Mouse (Mus musculus) spleen, adult 2 months (tissue): Measurements from ENCODE around the gene Krt18. TPM values are rescaled to one million over a fixed set of nuclear protein-coding genes. Genes with fewer than 3 reads are reported as not detected.

ENCODE experiments used
- DNase-seq, 2 experiments: peaks; one replicate each; pipeline versions ENCODE4 v3.0.0 to v3.0.0-alpha.2; 2012 to 2021; ENCODE audit warnings: low spot score in 2 of 2, low read depth in 1 of 2
- H3K27ac ChIP-seq: fragments of 200-500 bp; 2 replicates; pipeline ENCODE4 v1.5.1; 2012; ENCODE audit warnings: low read length, inconsistent platforms; ENCODE audit not compliant: insufficient read depth
- H3K27me3 ChIP-seq: fragments of 200-500 bp; 2 replicates; pipeline ENCODE4 v1.6.1; 2012; ENCODE audit warnings: mild to moderate bottlenecking, moderate library complexity, low read length, inconsistent platforms; ENCODE audit not compliant: control insufficient read depth, insufficient read depth
- H3K36me3 ChIP-seq: fragments of 200-500 bp; 2 replicates; pipeline ENCODE4 v1.6.1; 2012; ENCODE audit warnings: mild to moderate bottlenecking, low read length, inconsistent platforms; ENCODE audit not compliant: control insufficient read depth, insufficient read depth
- H3K4me1 ChIP-seq: fragments of 200-500 bp; 2 replicates; pipeline ENCODE4 v1.6.1; 2011; ENCODE audit warnings: inconsistent platforms; ENCODE audit not compliant: control insufficient read depth, insufficient read depth, insufficient read length
- H3K4me3 ChIP-seq: fragments of 200-500 bp; 2 replicates; pipeline ENCODE4 v1.5.1; 2011; ENCODE audit warnings: mild to moderate bottlenecking, inconsistent platforms; ENCODE audit not compliant: insufficient read depth, insufficient read length; ENCODE audit errors: extremely low read depth
- CTCF ChIP-seq: fragments of 200-500 bp; IDR thresholded peaks from 2 replicates; pipeline ENCODE4 v1.5.1; 2011; ENCODE audit warnings: mild to moderate bottlenecking, inconsistent platforms; ENCODE audit not compliant: insufficient read depth, insufficient read length, insufficient replicate concordance; ENCODE audit errors: extremely low read depth
- POLR2A ChIP-seq: fragments of 200-500 bp; IDR thresholded peaks from 2 replicates; pipeline ENCODE4 v1.6.1; 2011; ENCODE audit warnings: low read depth, low read length, inconsistent platforms
- WGBS: fragments of 180-500 bp; shearing (Covaris S2); methylation state at CpG from one replicate; pipeline ENCODE4 v1.1.7; 2018; 5-methylcytosine and 5-hydroxymethylcytosine counted together
- polyA plus RNA-seq: library from polyadenylated mRNA; depleted of rRNA; stranded (reverse); fragments of >200 nt; gene quantifications from 2 replicates; pipeline ENCODE4 v1.2.3, GENCODE M21; 2012

Gene Krt18
- polyA plus RNA-seq, 1 experiment: 2.2 TPM

- WGBS: 73% methylated on average over 3 of the region's 3 CpGs
- H3K4me1 ChIP-seq: peaks cover 4% of the 10 kb centered on the region; the same call in 1 of the 2 replicates
- no peak for DNase-seq
- H3K27ac ChIP-seq: no peak overlapping the region
- no peaks in the 10 kb centered on the region for H3K36me3 ChIP-seq
- no peak for TF ChIP-seq CTCF
- no peak for TF ChIP-seq POLR2A
- no peak overlapping the region for H3K4me3 ChIP-seq
- no peaks in the 10 kb centered on the region for H3K27me3 ChIP-seq
Measured at GRCm38 (mm10) chr15:102010569-102011245, 17.3 kb upstream of the Krt18 start.

GRCm38 (mm10) chr15:102012260-102012765 is 15.7 kb upstream of the Krt18 start:
- no peak for TF ChIP-seq CTCF
- TF ChIP-seq POLR2A: no peak
- Histone ChIP-seq H3K4me1 (peaks cover 4% of the 10 kb centered on the region; the same call in 1 of the 2 replicates), H3K27ac (no peak overlapping the region), H3K27me3 (no peaks in the 10 kb centered on the region), H3K4me3 (no peak overlapping the region), H3K36me3 (no peaks in the 10 kb centered on the region)
- peak; percentile 11 to 18 for DNase-seq
- 79% methylated on average over 4 of the region's 4 CpGs for WGBS

GRCm38 (mm10) chr15:102013651-102014050 is 14.3 kb upstream of the Krt18 start:
- TF ChIP-seq CTCF (no peak), POLR2A (no peak)
- Histone ChIP-seq H3K27me3 (no peaks in the 10 kb centered on the region), H3K4me1 (peaks cover 4% of the 10 kb centered on the region; the same call in 1 of the 2 replicates), H3K27ac (no peak overlapping the region), H3K36me3 (no peaks in the 10 kb centered on the region), H3K4me3 (no peak overlapping the region)
- DNase-seq: no peak
- WGBS: 68% methylated on average over 3 of the region's 3 CpGs

- no peak overlapping the region for H3K4me3 ChIP-seq
- TF ChIP-seq POLR2A: no peak
- TF ChIP-seq CTCF: no peak
- WGBS: 60% methylated on average over 4 of the region's 4 CpGs
- no peak for DNase-seq
- H3K36me3 ChIP-seq: no peaks in the 10 kb centered on the region
- no peak overlapping the region for H3K27ac ChIP-seq
- no peaks in the 10 kb centered on the region for H3K27me3 ChIP-seq
- peaks cover 4% of the 10 kb centered on the region; the same call in 1 of the 2 replicates for H3K4me1 ChIP-seq
Measured at GRCm38 (mm10) chr15:102014848-102015247, 13.1 kb upstream of the Krt18 start.

GRCm38 (mm10) chr15:102016096-102016495 is 11.9 kb upstream of the Krt18 start:
- H3K4me1 ChIP-seq: peaks cover 4% of the 10 kb centered on the region; the same call in 1 of the 2 replicates
- no peak overlapping the region for H3K4me3 ChIP-seq
- no peak overlapping the region for H3K27ac ChIP-seq
- DNase-seq: no peak
- 75% methylated on average over 3 of the region's 3 CpGs for WGBS
- TF ChIP-seq CTCF (no peak), POLR2A (no peak)
- no peaks in the 10 kb centered on the region for H3K27me3 ChIP-seq
- H3K36me3 ChIP-seq: no peaks in the 10 kb centered on the region

GRCm38 (mm10) chr15:102016787-102017186 is 11.2 kb upstream of the Krt18 start:
- H3K4me3 ChIP-seq: no peak overlapping the region
- no peaks in the 10 kb centered on the region for H3K27me3 ChIP-seq
- H3K36me3 ChIP-seq: no peaks in the 10 kb centered on the region
- no peak for DNase-seq
- WGBS: 41% methylated on average over 7 of the region's 7 CpGs
- TF ChIP-seq CTCF (no peak), POLR2A (no peak)
- H3K4me1 ChIP-seq: peaks cover 4% of the 10 kb centered on the region; the same call in 1 of the 2 replicates
- H3K27ac ChIP-seq: no peak overlapping the region

- WGBS: 31% methylated on average over 7 of the region's 7 CpGs
- no peak for TF ChIP-seq POLR2A
- TF ChIP-seq CTCF: no peak
- no peak overlapping the region for H3K4me3 ChIP-seq
- H3K27me3 ChIP-seq: no peaks in the 10 kb centered on the region
- no peak for DNase-seq
- H3K4me1 ChIP-seq: no peaks in the 10 kb centered on the region
- H3K27ac ChIP-seq: no peak overlapping the region
- H3K36me3 ChIP-seq: no peaks in the 10 kb centered on the region
Measured at GRCm38 (mm10) chr15:102017918-102018463, 10.0 kb upstream of the Krt18 start.
